Mouse (Mus musculus): Measurements from ENCODE around the gene Hacd2. TPM values are rescaled to one million over a fixed set of nuclear protein-coding genes. Genes with fewer than 3 reads are reported as not detected.

Hacd2 gene
- polyA plus RNA-seq (2014; fragmentation: Illumina TruSeq; extraction: RNeasy Lipid Tissue Mini Kit (QIAGEN cat#74804)), result 121 TPM

DNA sequence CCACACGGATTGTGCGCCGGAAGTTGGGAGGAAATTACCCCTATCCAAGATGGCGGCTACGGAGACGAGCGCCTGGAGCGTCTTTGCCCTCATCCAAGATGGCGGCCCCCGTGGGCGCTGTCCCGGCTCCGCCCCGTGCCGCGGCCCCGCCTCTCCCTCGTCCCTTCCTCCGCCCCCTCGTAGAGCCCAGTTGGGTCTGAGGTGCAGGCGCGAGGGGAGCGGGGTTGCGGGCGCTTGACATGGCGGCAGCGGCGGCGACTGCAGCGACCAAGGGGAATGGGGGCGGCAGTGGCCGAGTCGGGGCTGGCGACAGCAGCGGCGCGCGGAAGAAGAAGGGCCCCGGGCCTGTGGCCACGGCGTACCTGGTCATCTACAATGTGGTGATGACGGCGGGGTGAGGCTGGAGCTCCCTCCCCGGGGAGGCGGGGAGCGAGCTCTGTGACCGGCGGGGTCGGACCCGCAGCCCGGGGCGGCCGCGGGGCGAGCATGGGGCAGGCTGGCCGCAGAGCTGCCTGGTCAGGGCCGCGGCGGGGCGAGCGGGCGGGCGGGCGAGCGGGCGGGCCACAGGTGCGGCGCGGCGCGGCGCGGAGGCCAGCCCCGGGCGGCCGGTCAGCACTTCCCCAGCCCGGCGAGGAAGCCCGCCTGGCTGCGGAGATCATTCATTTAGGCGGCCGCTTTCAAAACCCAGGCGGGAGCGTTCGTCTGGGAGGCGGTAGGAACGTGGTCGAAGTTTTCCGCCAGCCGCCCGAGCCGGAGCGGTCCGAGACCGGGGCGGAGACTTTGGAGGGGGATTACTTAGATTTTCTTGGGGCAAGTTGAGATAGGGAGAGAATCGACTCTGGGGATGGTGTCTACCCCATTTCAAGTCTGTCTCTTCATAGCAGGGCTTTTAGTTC is at the start of gene Hacd2:
TSS of gene Hacd2 (plus strand) at position 187 of the 896 bp plus-strand sequence.

DNA sequence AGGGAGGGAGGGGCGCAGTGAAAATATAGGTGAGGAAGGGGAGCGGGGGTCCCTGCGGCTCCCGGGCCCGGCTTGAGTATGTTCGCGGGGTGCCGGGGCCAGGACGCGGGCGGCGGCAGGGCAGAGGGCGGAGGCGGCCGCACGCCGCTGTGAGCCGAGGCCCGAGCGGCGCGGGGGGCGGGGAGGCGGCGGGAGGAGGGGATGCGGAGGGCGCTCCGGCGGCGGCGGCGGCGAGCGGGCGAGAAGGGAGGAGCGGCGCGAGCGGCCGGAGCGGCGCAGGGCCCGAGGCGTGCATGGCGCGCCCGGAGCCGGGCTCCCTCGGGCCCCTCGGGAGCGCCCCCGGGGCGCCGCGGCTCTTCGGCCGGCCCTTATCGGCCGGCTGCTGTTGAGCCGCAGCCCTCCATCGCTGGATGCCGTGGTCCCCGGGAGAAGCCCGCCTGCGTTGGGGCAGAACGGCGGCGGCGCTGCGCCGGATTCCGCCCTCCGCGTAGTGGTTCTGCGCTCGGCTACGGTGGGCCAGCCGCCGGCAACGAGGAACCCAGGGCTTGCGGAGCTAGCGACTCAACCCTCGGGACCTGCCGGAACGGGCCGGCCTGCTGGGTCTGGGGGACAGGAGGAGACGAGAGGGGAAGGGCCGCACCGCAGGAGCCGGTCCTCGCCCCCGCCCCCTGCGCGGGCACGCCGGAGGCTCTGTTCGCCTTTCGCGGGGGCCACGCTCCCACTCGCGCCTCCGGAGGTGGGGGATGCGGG is 132.6 kb downstream of the Hacd2 start, which contains the start of gene Adcy5:
TSS of gene Adcy5 (plus strand) at position 237 of the 750 bp plus-strand sequence.

Other genes with a start within 250 kb of the Hacd2 start
- gene Adcy5, start 132.4 kb downstream of the Hacd2 start, polyA plus RNA-seq (2014; fragmentation: Illumina TruSeq; extraction: RNeasy Lipid Tissue Mini Kit (QIAGEN cat#74804)), result 3.3 TPM